Mouse (Mus musculus) CH12.LX (cell line): ENCODE measurements around the gene Wwtr1. TPM values are rescaled to one million over a fixed set of nuclear protein-coding genes. Genes with fewer than 3 reads are reported as not detected.

ENCODE experiments used
- DNase-seq: peaks from one replicate; pipeline ENCODE4 v3.0.0-alpha.2; 2013; ENCODE audit errors: extremely low read depth
- H3K27ac ChIP-seq: 2 replicates; pipeline ENCODE4 v1.5.1; 2012; ENCODE audit warnings: low read depth, mild to moderate bottlenecking, control low read depth, moderate library complexity; ENCODE audit not compliant: insufficient read depth
- H3K27me3 ChIP-seq: replicated peaks from 2 replicates; pipeline ENCODE3; 2012; ENCODE audit warnings: inconsistent platforms
- H3K36me3 ChIP-seq, 2 experiments: replicated peaks in 1 of 2; 2 replicates each; pipeline versions ENCODE3 to v1.6.1; 2012; ENCODE audit warnings: inconsistent platforms in 1 of 2, low read length in 1 of 2, mild to moderate bottlenecking in 1 of 2, mixed read lengths in 1 of 2, moderate library complexity in 1 of 2; ENCODE audit not compliant: control insufficient read depth in 1 of 2, insufficient read depth in 1 of 2
- H3K4me1 ChIP-seq, 2 experiments: 2 replicates each; pipeline ENCODE4 v1.6.1; 2012; ENCODE audit warnings: inconsistent platforms in 1 of 2, moderate library complexity in 1 of 2; ENCODE audit not compliant: insufficient read depth in 2 of 2, control insufficient read depth in 1 of 2
- H3K4me2 ChIP-seq: 2 replicates; pipeline ENCODE4 v1.6.1; 2012; ENCODE audit warnings: low read depth, mild to moderate bottlenecking, control low read depth; ENCODE audit not compliant: poor library complexity, insufficient read depth, severe bottlenecking
- H3K4me3 ChIP-seq, 3 experiments: fragments of 150-350 bp in 1 of 3; sonication (generic) in 1 of 3; replicated peaks in 1 of 3; 2 replicates each; pipeline versions ENCODE3 to v1.5.1; 2011 to 2012; ENCODE audit warnings: low read depth in 2 of 3, low read length in 2 of 3, mild to moderate bottlenecking in 2 of 3, moderate library complexity in 2 of 3, control low read depth in 1 of 3, improper control_type of control experiment in 1 of 3, inconsistent platforms in 1 of 3, mixed read lengths in 1 of 3; ENCODE audit not compliant: poor library complexity in 1 of 3
- H3K79me2 ChIP-seq: replicated peaks from 2 replicates; pipeline ENCODE4 v1.6.1; 2012; ENCODE audit warnings: mild to moderate bottlenecking, moderate library complexity; ENCODE audit not compliant: control insufficient read depth, poor library complexity, insufficient read depth, severe bottlenecking; ENCODE audit errors: extremely low read depth
- H3K9ac ChIP-seq: 2 replicates; pipeline ENCODE4 v1.6.1; 2012; ENCODE audit warnings: low read depth, mild to moderate bottlenecking, control low read depth, moderate library complexity; ENCODE audit not compliant: insufficient read depth
- H3K9me3 ChIP-seq: replicated peaks from 2 replicates; pipeline ENCODE3; 2012; ENCODE audit warnings: low read length, inconsistent platforms, mixed read lengths
- BHLHE40 ChIP-seq: IDR thresholded peaks from 2 replicates; pipeline ENCODE4 v1.6.1; 2011; ENCODE audit warnings: mild to moderate bottlenecking, low read depth, low read length, improper control_type of control experiment
- CHD1 ChIP-seq: IDR thresholded peaks from 2 replicates; pipeline ENCODE4 v1.6.1; 2012; ENCODE audit warnings: low read depth, low read length, improper control_type of control experiment, inconsistent platforms
- ELF1 ChIP-seq: IDR thresholded peaks from 2 replicates; pipeline ENCODE4 v1.6.1; 2014; ENCODE audit warnings: low read depth, mild to moderate bottlenecking, inconsistent platforms, low read length, improper control_type of control experiment
- EP300 ChIP-seq: IDR thresholded peaks from 2 replicates; pipeline ENCODE4 v1.6.1; 2011; ENCODE audit warnings: low read length, improper control_type of control experiment
- ETS1 ChIP-seq: conservative IDR thresholded peaks from 2 replicates; pipeline ENCODE4 v1.6.1; 2012; ENCODE audit warnings: low read depth, mild to moderate bottlenecking, inconsistent platforms, low read length, improper control_type of control experiment, moderate library complexity
- HCFC1 ChIP-seq: IDR thresholded peaks from 2 replicates; pipeline ENCODE4 v1.6.1; 2012; ENCODE audit warnings: low read depth, mild to moderate bottlenecking, inconsistent platforms, low read length, improper control_type of control experiment
- IRF4 ChIP-seq: IDR thresholded peaks from 2 replicates; pipeline ENCODE4 v1.6.1; 2014; ENCODE audit warnings: low read depth, mild to moderate bottlenecking, inconsistent platforms, low read length, improper control_type of control experiment
- JUND ChIP-seq: conservative IDR thresholded peaks from 2 replicates; pipeline ENCODE4 v1.6.1; 2011; ENCODE audit warnings: low read depth, low read length, improper control_type of control experiment
- MAZ ChIP-seq: IDR thresholded peaks from 2 replicates; pipeline ENCODE4 v1.6.1; 2012; ENCODE audit warnings: low read depth, mild to moderate bottlenecking, inconsistent platforms, low read length, improper control_type of control experiment, moderate library complexity
- MEF2A ChIP-seq: IDR thresholded peaks from 2 replicates; pipeline ENCODE4 v1.6.1; 2014; ENCODE audit warnings: low read depth, mild to moderate bottlenecking, inconsistent platforms, low read length, improper control_type of control experiment, borderline replicate concordance
- NELFE ChIP-seq: IDR thresholded peaks from 2 replicates; pipeline ENCODE4 v1.6.1; 2011; ENCODE audit warnings: low read depth, low read length, improper control_type of control experiment
- POLR2A ChIP-seq: IDR thresholded peaks from 2 replicates; pipeline ENCODE4 v1.6.1; 2011; ENCODE audit warnings: low read depth, mild to moderate bottlenecking, improper control_type of control experiment, low read length
- RCOR1 ChIP-seq: conservative IDR thresholded peaks from 2 replicates; pipeline ENCODE4 v1.6.1; 2012; ENCODE audit warnings: low read depth, mild to moderate bottlenecking, inconsistent platforms, low read length, improper control_type of control experiment
- UBTF ChIP-seq: IDR thresholded peaks from 2 replicates; pipeline ENCODE4 v1.6.1; 2012; ENCODE audit warnings: low read depth, mild to moderate bottlenecking, inconsistent platforms, low read length, improper control_type of control experiment, moderate library complexity
- USF1 ChIP-seq: IDR thresholded peaks from 2 replicates; pipeline ENCODE4 v1.6.1; 2014; ENCODE audit warnings: low read depth, mild to moderate bottlenecking, inconsistent platforms, low read length, improper control_type of control experiment
- USF2 ChIP-seq: conservative IDR thresholded peaks from 2 replicates; pipeline ENCODE4 v1.6.1; 2011; ENCODE audit warnings: low read depth, low read length, improper control_type of control experiment
- ZC3H11A ChIP-seq: IDR thresholded peaks from 2 replicates; pipeline ENCODE4 v1.6.1; 2012; ENCODE audit warnings: low read depth, mild to moderate bottlenecking, inconsistent platforms, low read length, improper control_type of control experiment
- ZKSCAN1 ChIP-seq: IDR thresholded peaks from 2 replicates; pipeline ENCODE4 v1.6.1; 2012; ENCODE audit warnings: low read depth, inconsistent platforms, low read length, improper control_type of control experiment, borderline replicate concordance
- ZMIZ1 ChIP-seq: IDR thresholded peaks from 2 replicates; pipeline ENCODE4 v1.6.1; 2012; ENCODE audit warnings: low read depth, mild to moderate bottlenecking, inconsistent platforms, low read length, improper control_type of control experiment
- ZNF384 ChIP-seq: IDR thresholded peaks from 2 replicates; pipeline ENCODE4 v1.6.1; 2012; ENCODE audit warnings: low read depth, low read length, improper control_type of control experiment, inconsistent platforms
- dilution Hi-C: fragments of 300-500 bp; cut with MboI; formaldehyde crosslinking; loops from 2 replicates; pipeline ENCODE4 v1.14.3; 2020; ENCODE audit warnings: low sequenced_read_pairs; ENCODE audit not compliant: extremely low pct_unique_long_range_greater_than_20kb, extremely low pct_ligation_motif_present
- in situ Hi-C: fragments of 300-500 bp; cut with MboI; formaldehyde crosslinking; loops from 3 replicates; pipeline ENCODE4 v1.14.3; 2019; ENCODE audit warnings: low sequenced_read_pairs, low pct_ligation_motif_present, low pct_unique_long_range_greater_than_20kb, mixed read lengths
- polyA plus RNA-seq: library from polyadenylated mRNA; unstranded; fragments of >175 nt; gene quantifications from 2 replicates; pipeline ENCODE4 v1.2.1, GENCODE M21; 2012; ENCODE audit warnings: low read depth; ENCODE audit not compliant: insufficient read length
- total RNA-seq, 2 experiments: library from RNA; depleted of rRNA; stranded (reverse); fragments of 300-350 nt in 1 of 2; fragments of >200 nt in 1 of 2; gene quantifications; 2 replicates each; pipeline ENCODE4 v1.2.3; 2012 to 2014

Gene Wwtr1
- total and polyA plus RNA-seq, 3 experiments: 12.8 to 14.8 (median 13.5) TPM

GRCm38 (mm10) chr3:57505991-57506390 lies 69.7 kb downstream of the Wwtr1 start:
- no peak for TF ChIP-seq MAZ
- no peak for TF ChIP-seq USF2
- TF ChIP-seq EP300: no peak
- TF ChIP-seq BHLHE40: no peak
- Histone ChIP-seq H3K4me1 (peaks cover 8 to 49% of the 10 kb centered on the region in 2 experiments), H3K4me3 (no peak overlapping the region), H3K27ac (no peak overlapping the region), H3K79me2 (0 out of 2 replicates have a peak, but pooled peaks cover 2% of the 10 kb centered on the region), H3K9ac (no peak overlapping the region), H3K9me3 (no peaks in the 10 kb centered on the region), H3K36me3 (peaks cover 2 to 10% of the 10 kb centered on the region in 2 experiments), H3K4me2 (no peak overlapping the region), H3K27me3 (no peaks in the 10 kb centered on the region)
- in situ Hi-C loops: no loop called here
- no peak for DNase-seq
- dilution Hi-C loops: no loop called here

DNA sequence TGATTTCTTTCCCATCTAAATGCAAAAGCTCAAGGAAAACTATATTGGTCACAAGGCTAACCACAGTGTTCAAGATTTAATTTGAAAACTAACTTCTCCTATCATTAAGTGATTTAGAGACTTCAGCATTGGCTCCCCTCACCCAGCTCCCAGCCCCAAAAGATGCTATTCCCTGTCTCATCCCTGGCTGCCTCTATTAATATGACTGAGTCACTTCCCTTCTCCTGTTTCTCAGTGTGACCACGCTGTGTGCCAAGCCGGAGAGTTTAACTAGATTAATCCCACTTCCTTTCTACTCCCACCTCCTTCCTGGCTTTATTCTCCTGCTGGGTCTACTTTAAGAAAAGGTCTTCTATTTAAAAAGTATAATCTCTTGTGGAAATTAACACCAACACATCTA lies 71.0 kb downstream of the Wwtr1 start:
- H3K36me3 ChIP-seq: peaks cover 4 to 21% of the 10 kb centered on the region in 2 experiments
- H3K4me3 ChIP-seq: no peak overlapping the region
- H3K27me3 ChIP-seq: no peaks in the 10 kb centered on the region
- no peak for DNase-seq
- no peaks in the 10 kb centered on the region for H3K9me3 ChIP-seq
- no peak overlapping the region for H3K27ac ChIP-seq
- no peak overlapping the region for H3K9ac ChIP-seq
- H3K4me1 ChIP-seq: peaks cover 8 to 51% of the 10 kb centered on the region in 2 experiments
- no peak for TF ChIP-seq MEF2A
- TF ChIP-seq ZC3H11A: no peak
- TF ChIP-seq ZNF384: no peak
- no peak for TF ChIP-seq RCOR1
- no peak for TF ChIP-seq BHLHE40
- TF ChIP-seq USF1: no peak
- TF ChIP-seq ELF1: no peak
- TF ChIP-seq JUND: no peak
- TF ChIP-seq ZKSCAN1: no peak
- no peak for TF ChIP-seq IRF4
- TF ChIP-seq NELFE: no peak
- no peak for TF ChIP-seq HCFC1
- TF ChIP-seq ZMIZ1: no peak
- no peak for TF ChIP-seq CHD1
- TF ChIP-seq POLR2A: no peak
- no peak for TF ChIP-seq UBTF
- TF ChIP-seq ETS1: no peak
- no peak for TF ChIP-seq EP300
- H3K4me2 ChIP-seq: no peak overlapping the region
- in situ Hi-C loops (no loop called here), dilution Hi-C loops (no loop called here)
- H3K79me2 ChIP-seq: 0 out of 2 replicates have a peak, but pooled peaks cover 2% of the 10 kb centered on the region
